Mouse (Mus musculus) cerebellum, adult 11 months (tissue): ENCODE results near the gene Sun5.
"Not testable (repeated sequence)": the region's sequence is repeated elsewhere in the genome, so short reads cannot be mapped to it uniquely, and the experiment has no call there.

Experiments
- DNase-seq: peaks from one replicate; pipeline ENCODE4 v3.0.0; 2022

The Sun5 gene

DNA sequence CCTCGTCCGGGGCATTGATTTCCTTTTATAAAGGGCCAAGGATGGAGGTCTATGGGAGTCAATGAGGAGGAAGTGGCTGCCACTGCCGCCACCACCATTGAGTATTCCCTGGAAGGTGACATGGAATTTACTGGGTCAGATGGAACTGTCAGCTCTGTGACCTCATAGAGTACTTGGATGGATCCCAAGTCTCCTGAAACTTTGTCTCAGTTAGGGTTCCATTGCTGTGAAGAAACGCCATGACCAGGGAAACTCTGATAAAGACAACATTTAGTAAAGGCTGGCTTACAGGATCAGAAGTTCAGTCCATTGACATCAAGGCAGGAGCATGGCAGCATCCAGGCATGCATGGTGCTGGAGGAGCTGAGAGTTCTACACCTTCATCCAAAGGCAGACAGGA lies at the start of gene Sun5:
Gene Sun5, minus strand, starts transcription at position 101 of the 400 bp plus-strand sequence.
- no peak for DNase-seq

- DNase-seq = no peak
Observed at GRCm38 (mm10) chr2:153917930-153918329, 47.0 kb upstream of the Sun5 start, which contains the start of gene Bpifb3. TSS of gene Bpifb3 (plus strand) at chr2:153918230.

DNA sequence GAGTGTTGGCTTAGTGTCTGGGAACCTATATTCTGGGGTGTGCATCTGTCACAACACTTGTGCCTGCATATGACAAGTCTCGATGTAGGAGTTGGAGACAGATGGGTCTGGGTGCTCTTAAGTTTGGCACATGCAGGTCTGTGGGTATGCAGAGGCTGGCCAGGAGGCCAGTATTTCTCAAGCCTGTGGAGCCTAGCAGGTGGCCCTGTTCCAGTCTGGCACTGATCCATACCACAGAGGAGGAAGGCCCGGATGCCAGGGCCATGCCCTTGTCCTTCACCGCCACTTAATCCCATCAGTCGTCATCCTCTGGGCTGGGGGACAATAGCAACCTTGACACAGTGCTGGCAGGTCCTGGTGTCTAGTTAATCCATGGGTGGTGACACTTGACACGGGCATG lies 43.3 kb upstream of the Sun5 start:
- no peak for DNase-seq

GRCm38 (mm10) chr2:153906626-153907025 lies 35.7 kb upstream of the Sun5 start:
- no peak for DNase-seq

- peak; percentile 68 for DNase-seq
Observed at GRCm38 (mm10) chr2:153902726-153903125, 31.8 kb upstream of the Sun5 start.

DNA sequence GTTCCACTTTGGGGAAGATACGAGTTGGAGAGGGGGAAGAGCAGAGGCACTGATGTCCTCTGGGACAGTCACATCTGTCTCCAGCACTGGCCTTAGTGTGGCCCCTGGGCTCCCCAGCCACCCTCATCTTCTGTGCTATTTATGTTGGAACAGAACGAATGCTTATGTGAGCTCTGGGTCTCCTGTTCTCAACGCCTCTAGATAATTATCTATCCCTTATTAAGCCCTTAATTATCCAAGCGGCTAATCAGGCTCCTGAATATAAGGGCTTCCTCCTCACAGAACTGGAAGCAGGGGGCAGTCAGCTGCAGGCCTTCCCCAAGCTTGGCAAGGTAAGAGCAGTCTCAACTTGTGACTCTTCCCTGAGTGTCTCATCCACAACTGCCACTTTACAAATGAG lies 29.2 kb upstream of the Sun5 start, which contains the start of gene Bpifb6:
Gene Bpifb6, plus strand, starts transcription at position 301 of the 400 bp plus-strand sequence.
- DNase-seq = no peak

DNA sequence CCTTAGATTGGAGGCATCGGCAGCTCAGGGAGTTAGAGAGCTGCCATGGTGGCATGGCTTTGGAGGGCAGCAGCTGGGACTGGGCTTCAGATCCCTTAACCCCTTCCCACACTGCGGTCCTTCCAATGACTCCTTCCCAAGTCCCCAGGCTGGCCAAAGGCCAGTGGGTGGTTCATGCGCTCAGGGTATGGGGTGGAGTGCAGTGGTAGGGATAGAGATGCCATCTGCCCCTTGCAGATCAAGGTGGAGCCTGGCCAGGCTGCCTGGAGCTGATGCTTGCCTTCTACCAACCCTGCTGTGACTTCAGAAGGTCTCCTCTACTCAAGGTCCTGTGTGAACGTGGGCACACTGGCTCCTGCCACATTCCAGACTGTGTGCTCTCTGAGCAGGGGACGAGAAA lies 28.2 kb upstream of the Sun5 start:
- peak; percentile 41 for DNase-seq

- no peak for DNase-seq
Observed at GRCm38 (mm10) chr2:153874745-153875144, 3.9 kb upstream of the Sun5 start, which contains the start of gene Bpifb2. TSS of gene Bpifb2 (plus strand) at chr2:153875045.

GRCm38 (mm10) chr2:153861960-153862359 lies 8.9 kb downstream of the Sun5 start:
- DNase-seq = no peak

- DNase-seq = no peak
Observed at GRCm38 (mm10) chr2:153860715-153861114, 10.2 kb downstream of the Sun5 start.

GRCm38 (mm10) chr2:153860315-153860714 lies 10.6 kb downstream of the Sun5 start:
- DNase-seq = no peak

DNA sequence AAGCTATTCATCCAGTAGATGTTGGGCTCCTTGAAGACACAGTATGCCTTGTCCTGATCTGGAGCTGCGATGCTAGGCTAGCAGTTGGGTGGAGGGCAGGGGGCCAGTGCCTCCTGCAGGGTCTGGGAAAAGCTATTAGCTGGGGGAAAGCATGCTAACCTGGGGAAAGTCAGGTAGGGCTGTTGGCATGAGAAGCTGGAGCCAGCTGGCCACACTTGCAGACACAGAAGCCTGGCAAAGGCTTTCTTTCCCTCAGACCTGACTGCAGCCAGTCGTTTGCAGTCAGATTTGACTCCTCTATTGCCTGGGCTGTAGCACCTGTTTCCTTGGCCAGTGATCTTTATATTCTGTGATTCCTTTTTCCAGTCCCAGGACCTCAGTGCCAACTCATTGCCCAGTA lies 11.3 kb downstream of the Sun5 start:
- peak; percentile 79 for DNase-seq

GRCm38 (mm10) chr2:153853544-153853943 lies 17.3 kb downstream of the Sun5 start:
- no peak for DNase-seq

DNA sequence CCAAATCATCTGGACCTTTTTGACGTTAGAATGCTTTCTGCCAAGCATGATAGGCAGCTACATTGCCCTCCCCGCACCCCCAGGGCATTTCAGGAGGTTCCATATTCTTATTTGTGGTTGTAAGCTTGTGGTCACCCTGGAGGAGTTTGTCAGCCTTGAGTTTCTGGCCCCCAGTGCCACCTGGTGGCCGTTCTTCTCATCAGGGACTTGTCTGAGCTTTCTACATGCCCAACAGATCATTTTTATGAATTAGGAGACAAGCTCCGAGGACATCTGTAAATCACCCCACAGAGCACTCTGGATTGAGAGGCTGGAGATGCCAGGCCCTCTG lies 19.9 kb downstream of the Sun5 start:
- peak; percentile 79 for DNase-seq

- peak; percentile 31 for DNase-seq
Observed at GRCm38 (mm10) chr2:153850351-153851029, 20.4 kb downstream of the Sun5 start.

- DNase-seq = no peak
Observed at GRCm38 (mm10) chr2:153848389-153848788, 22.5 kb downstream of the Sun5 start.

DNA sequence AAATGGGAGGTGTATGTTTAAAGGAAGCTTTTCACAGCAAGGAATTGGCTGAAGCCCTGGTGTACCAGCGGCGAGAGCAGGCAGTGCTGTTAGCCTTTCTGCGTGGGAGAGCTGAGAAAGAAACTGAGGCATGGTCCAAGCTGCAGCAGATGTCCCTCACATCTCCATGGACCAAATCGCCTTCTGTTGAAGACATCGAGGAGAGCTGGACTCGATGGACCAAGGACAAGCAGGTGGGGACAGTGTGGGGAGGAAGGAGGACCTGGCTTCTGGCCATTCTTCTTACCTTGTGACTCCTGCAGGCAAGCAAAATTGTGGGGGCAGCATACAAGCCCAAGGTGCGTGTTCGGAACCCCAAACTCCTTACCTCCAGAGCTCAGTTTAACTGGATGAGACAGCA lies 28.0 kb downstream of the Sun5 start:
- no peak for DNase-seq

- DNase-seq = no peak
Observed at GRCm38 (mm10) chr2:153833291-153833690, 37.6 kb downstream of the Sun5 start.

GRCm38 (mm10) chr2:153828704-153829103 lies 42.2 kb downstream of the Sun5 start:
- DNase-seq = no peak

DNA sequence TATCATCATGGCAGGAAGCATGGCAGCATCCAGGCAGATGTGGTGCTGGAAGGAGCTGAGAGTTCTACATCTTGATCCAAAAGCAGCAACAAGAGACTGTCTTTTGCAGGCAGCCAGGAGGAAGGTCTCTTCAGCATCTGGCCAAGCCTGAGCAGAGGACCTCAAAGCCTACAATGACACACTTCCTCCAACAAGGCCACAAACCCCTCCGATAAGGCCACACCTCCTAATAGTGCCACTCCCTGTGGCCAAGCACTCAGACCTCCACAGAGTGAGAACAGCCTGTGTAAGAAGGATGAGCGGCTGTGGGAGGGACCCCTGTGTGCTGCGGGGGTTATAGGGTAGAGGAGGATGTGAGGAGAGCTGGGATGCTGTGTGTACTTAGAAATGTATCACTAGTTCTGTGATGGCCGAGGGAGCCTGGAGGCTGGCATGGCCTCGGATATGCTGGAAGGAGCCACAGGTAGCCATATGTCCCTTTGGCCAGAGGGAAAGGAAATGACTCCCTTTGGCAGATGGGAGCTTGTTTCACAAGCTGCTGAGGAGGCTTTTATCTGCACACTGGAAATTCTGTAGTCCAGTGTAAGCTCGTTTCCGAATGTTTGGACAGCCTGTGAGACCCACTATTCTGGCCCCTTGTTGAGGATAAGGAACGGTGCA lies 43.6 kb downstream of the Sun5 start:
- peak; percentile 76 for DNase-seq

DNA sequence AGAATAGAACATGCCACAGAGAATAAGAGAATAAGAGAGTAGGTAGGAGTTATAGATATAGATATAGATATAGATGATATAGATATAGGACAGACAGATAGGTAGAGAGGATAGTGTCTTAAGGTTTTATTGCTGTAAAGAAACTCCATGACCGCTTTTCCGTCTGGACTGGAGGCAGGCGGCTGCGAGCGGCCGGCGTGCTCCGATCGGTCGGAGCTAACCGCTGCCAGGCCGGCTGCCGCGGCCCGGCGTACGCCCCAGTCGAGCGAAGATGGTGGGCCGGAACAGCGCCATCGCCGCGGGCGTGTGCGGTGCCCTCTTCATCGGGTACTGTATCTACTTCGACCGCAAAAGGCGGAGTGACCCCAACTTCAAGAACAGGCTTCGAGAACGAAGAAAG lies 45.0 kb downstream of the Sun5 start:
- DNase-seq = not testable (repeated sequence)

DNA sequence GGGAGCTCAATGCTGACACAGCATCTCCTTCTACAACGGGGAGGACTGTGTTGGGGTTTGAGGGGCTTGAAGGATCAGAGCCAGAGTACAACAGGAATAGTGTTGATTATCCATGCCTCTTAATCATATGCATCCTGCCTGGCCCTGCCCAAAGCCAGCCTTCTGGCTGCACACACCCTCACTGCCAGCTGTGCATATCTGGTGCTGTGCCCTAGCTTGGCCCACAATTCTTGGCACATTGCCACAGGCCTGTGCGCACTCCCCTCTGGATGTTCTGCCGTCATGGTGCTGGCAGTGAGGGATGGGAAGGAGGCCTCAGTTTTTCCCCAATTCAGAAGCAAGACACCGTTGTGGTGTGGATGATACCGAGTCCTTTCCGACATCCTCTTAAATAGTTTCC lies 46.3 kb downstream of the Sun5 start:
- DNase-seq = no peak

- DNase-seq = no peak
Observed at GRCm38 (mm10) chr2:153822005-153822543, 48.8 kb downstream of the Sun5 start.

DNA sequence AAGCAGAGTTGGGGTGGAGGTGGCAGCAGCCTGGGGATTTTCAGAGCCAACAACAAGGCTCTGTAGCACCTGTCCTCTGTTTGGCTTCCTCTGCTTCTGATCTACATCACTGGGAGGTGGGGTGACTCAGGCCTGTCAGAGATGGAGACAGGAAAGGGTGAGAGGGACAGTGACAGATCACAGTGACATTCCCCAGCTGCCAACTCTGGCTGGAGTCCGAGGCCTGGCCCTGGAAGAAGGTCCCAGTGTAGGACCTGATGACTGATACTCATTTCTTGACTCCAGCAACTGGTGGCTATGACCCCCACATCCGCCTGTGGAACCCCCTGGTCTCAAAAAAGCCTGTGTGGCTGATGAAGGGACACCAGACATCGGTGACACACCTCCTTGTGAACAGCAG lies 61.0 kb downstream of the Sun5 start:
- no peak for DNase-seq
